Mouse (Mus musculus): ENCODE data around the gene Pin1rt1. TPM values are rescaled to one million over a fixed set of nuclear protein-coding genes. Genes with fewer than 3 reads are reported as not detected.

Gene Pin1rt1
- total RNA-seq, 2 experiments from 2014 or later = not detected

- DNase-seq (ENCODE audit: low spot score in 2 of 2) = no peak
These were observed 1.9 kb downstream of the Pin1rt1 start for GRCm38 (mm10) chr2:104714254-104714691.

GRCm38 (mm10) chr2:104712486-104712809 lies 3.7 kb downstream of the Pin1rt1 start:
- no peak for DNase-seq (ENCODE audit: low spot score in 2 of 2)

- peak; percentile 66 for DNase-seq (ENCODE audit: low spot score in 2 of 2)
These were observed 4.3 kb downstream of the Pin1rt1 start, which contains the start of gene Tcp11l1 for GRCm38 (mm10) chr2:104711585-104712485. Gene Tcp11l1 (minus strand): TSS chr2:104712169.

- DNase-seq (ENCODE audit: low spot score in 2 of 2) = no peak
These were observed 5.4 kb downstream of the Pin1rt1 start for GRCm38 (mm10) chr2:104710670-104711370.

- no peak for DNase-seq (ENCODE audit: low spot score in 2 of 2)
These were observed 6.3 kb downstream of the Pin1rt1 start for GRCm38 (mm10) chr2:104709786-104710337.

DNA sequence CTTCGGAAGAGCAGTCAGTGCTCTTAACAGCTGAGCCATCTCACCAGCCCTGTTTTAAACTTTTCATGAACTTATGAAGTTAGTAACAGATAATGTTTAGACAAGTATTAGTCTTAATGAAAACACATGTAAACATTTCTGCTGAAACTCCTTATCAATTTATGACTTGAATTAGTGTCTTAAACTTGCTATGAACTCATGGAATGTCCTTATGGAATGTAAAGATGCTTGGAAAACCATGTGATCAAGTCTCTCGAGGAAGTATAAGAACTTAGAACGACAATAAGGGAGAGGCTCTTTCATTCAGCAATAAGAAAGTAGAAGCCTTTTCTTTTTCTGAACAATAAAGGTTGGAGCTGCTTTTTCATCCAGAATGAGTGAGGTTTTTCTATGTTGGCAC lies 11.8 kb downstream of the Pin1rt1 start:
- DNase-seq (ENCODE audit: low spot score in 2 of 2) = no peak

DNA sequence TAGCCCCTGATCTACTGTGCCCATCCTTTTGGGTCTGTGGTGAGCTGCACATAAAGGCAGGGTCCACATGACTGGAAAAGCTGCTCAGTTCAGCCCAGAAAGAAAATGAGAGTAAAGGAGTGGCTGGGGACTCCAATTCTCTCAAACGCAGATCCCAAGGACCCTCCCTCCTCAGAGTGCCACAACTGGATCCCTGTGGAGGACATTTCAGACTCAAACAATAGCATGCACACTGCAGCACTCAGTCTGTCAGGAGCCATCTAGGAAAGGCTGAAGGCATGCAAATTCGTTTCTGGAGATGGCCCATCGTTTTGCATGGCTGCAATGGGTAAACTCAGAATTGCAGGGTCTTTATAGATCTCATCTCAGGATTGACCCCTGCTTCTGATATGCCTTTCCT lies 13.0 kb downstream of the Pin1rt1 start:
- no peak for DNase-seq (ENCODE audit: low spot score in 2 of 2)

GRCm38 (mm10) chr2:104699659-104700058 lies 16.5 kb downstream of the Pin1rt1 start:
- no peak for DNase-seq (ENCODE audit: low spot score in 2 of 2)

DNA sequence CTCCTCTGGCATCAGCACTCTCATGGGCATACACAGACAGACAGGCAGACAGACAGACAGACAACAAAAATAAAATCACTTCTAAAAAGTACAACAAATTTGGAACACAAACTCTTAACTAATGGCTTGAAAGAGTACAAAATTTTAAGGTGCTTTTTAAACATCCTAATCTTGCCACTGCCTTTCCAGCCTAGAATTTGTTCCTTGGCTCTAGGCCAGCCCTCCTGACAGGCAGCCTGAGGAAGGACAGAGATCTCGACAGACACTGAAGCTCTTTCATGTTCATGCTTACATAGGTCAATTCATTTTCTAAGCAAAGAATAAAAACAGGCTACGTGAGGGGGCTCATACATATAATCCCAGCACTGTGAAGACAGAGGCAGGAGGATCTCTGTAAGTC lies 23.6 kb downstream of the Pin1rt1 start:
- no peak for DNase-seq (ENCODE audit: low spot score in 2 of 2)

GRCm38 (mm10) chr2:104690720-104691119 lies 25.5 kb downstream of the Pin1rt1 start:
- no peak for DNase-seq (ENCODE audit: low spot score in 2 of 2)

DNA sequence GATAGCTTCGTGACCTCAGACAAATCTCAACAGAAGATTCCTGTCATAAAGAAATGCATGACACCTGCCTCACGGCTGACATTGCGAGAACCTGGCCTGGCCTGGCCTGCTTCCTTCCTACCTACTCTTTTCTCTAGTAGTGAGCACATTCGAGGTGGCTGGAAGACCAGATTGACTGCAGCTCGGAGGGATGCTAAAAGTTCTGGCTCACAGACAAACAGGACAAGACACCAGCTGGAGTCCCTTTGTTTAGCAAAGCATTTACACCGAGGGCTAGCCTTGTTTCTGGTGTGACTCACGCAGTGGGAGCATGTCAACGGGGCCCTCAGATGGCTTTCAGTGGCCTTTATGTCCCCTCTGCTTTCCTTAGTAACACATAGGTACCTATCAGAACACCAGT lies 27.5 kb downstream of the Pin1rt1 start:
- no peak for DNase-seq (ENCODE audit: low spot score in 2 of 2)

GRCm38 (mm10) chr2:104688321-104688720 lies 27.9 kb downstream of the Pin1rt1 start:
- DNase-seq (ENCODE audit: low spot score in 2 of 2) = no peak

- DNase-seq (ENCODE audit: low spot score in 2 of 2) = no peak
These were observed 28.9 kb downstream of the Pin1rt1 start for GRCm38 (mm10) chr2:104687261-104687660.

GRCm38 (mm10) chr2:104685418-104685817 lies 30.8 kb downstream of the Pin1rt1 start:
- peak; percentile 60 to 85 for DNase-seq (ENCODE audit: low spot score in 2 of 2)

DNA sequence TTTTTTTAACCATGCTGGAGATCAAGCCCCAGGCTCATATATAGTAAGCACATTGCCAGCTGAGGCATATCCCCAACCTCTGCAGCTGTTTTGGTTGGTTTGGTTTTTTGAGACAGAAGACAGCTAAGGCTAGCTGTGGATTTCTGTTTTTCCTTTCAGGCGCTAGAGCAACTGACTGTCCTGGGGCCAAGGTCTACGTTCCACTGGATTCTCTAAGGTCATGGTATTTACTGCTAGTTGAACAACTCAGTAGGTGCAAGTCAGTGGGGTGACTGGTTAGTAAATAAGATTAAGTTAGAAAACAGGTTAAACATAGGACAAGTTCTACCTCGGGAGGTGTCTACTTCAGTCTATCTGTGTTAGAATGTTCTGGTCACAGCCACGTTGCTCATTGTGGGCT lies 31.4 kb downstream of the Pin1rt1 start:
- DNase-seq (ENCODE audit: low spot score in 2 of 2) = no peak

GRCm38 (mm10) chr2:104677326-104677725 lies 38.9 kb downstream of the Pin1rt1 start:
- no peak for DNase-seq (ENCODE audit: low spot score in 2 of 2)

DNA sequence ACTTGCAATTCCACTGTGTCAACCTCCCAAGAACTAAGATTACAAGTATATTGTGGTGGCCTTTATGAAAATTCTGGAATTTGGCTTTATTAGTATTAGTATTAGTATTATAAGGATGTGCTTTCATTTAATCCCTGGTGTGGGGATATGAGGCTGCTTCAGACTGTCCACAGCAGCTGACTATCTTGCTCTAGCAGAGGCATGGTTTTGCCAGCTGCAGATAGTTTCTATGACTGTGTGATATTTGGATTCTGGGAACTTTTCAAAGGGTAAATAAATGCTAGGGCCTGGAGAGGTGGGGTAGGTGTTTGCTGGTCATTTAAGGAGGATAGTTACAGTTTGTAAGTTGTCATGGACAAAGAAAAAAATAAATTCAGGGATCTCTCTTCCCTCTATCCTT lies 44.5 kb downstream of the Pin1rt1 start:
- no peak for DNase-seq (ENCODE audit: low spot score in 2 of 2)

DNA sequence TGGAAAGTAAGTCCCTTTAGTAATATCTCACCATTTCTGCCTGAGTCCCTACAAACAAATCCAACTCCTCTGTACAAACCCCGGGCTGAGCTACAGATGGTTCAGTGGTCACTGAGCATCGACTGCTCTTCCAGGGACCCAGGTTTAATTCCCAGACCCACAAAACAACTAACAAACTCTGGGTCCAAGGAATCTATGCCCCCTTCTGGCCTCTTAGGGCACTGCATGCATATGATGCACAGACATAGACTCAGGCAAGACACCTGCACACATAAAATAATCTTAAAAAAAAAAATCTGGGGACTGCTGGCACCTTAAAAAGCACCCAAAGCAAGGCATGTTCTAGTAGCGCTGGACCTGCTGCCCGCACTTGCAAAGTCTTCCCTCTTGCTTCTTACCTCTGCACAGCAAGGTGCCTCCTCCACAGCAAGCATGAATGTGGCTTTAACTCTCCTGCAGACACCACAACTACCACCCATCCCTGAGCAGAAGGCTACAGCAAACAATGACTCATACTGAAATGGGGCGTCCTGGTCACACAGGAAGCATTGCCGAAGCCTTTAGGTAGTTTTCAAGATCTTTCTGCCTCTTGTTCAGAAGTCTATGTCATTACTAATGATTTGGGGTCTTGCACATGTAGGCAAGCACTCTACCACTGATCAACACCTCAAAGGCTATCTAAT lies 46.9 kb downstream of the Pin1rt1 start:
- no peak for DNase-seq (ENCODE audit: low spot score in 2 of 2)
